Mouse (Mus musculus) G1E (cell line): ENCODE data around the gene Pnpla2.

ENCODE experiments used
- CTCF ChIP-seq: IDR thresholded peaks from 2 replicates; pipeline ENCODE4 v1.5.1; 2012; ENCODE audit warnings: low read depth, low read length, inconsistent platforms, mixed read lengths
- GATA1 ChIP-seq: IDR thresholded peaks from 2 replicates; pipeline ENCODE4 v1.6.1; 2012; ENCODE audit warnings: borderline replicate concordance, low read length, inconsistent platforms, mixed read lengths
- POLR2AphosphoS5 ChIP-seq: IDR thresholded peaks from 2 replicates; pipeline ENCODE4 v1.6.1; 2012; ENCODE audit warnings: low read depth, low read length, inconsistent platforms; ENCODE audit not compliant: insufficient replicate concordance

GRCm38 (mm10) chr7:141478270-141478748, 23.3 kb downstream of the Pnpla2 start:
- TF ChIP-seq CTCF = no peak
- TF ChIP-seq POLR2AphosphoS5 = no peak
- no peak for TF ChIP-seq GATA1
